Mouse (Mus musculus): ENCODE results near the gene BC035044.
A peak's percentile ranks its signal among the peaks of the same experiment; 100 is the strongest.
"Not testable (repeated sequence)": the region's sequence is repeated elsewhere in the genome, so short reads cannot be mapped to it uniquely, and the experiment has no call there.

Gene BC035044

GRCm38 (mm10) chr6:128833046-128833445 is 57.9 kb downstream of the BC035044 start:
- no peak for DNase-seq (ENCODE audit: low read depth)

- DNase-seq (ENCODE audit: low read depth) = no peak
Measured at GRCm38 (mm10) chr6:128829837-128830236, 61.1 kb downstream of the BC035044 start.

- no peak for DNase-seq (ENCODE audit: low read depth)
Measured at GRCm38 (mm10) chr6:128826781-128827180, 64.1 kb downstream of the BC035044 start.

- DNase-seq (ENCODE audit: low read depth) = no peak
Measured at GRCm38 (mm10) chr6:128826132-128826531, 64.8 kb downstream of the BC035044 start, which contains the start of the genes Gm44511 and Klrb1b. Gene Gm44511 (minus strand): TSS chr6:128826315. Gene Klrb1b (minus strand): TSS chr6:128826331.

GRCm38 (mm10) chr6:128818083-128818802 is 72.7 kb downstream of the BC035044 start:
- no peak for DNase-seq (ENCODE audit: low read depth)

- peak; percentile 66 for DNase-seq (ENCODE audit: low read depth)
Measured at GRCm38 (mm10) chr6:128808532-128808931, 82.4 kb downstream of the BC035044 start.

GRCm38 (mm10) chr6:128807021-128807420 is 83.9 kb downstream of the BC035044 start:
- DNase-seq (ENCODE audit: low read depth) = peak; percentile 34

- DNase-seq (ENCODE audit: low read depth) = not testable (repeated sequence)
Measured at GRCm38 (mm10) chr6:128804823-128805640, 85.9 kb downstream of the BC035044 start.

- peak; percentile 96 for DNase-seq (ENCODE audit: low read depth)
Measured at GRCm38 (mm10) chr6:128802999-128803857, 87.7 kb downstream of the BC035044 start.

- DNase-seq (ENCODE audit: low read depth) = peak; percentile 53
Measured at GRCm38 (mm10) chr6:128802557-128802956, 88.4 kb downstream of the BC035044 start.

GRCm38 (mm10) chr6:128800696-128801095 is 90.2 kb downstream of the BC035044 start:
- DNase-seq (ENCODE audit: low read depth) = peak; percentile 0

GRCm38 (mm10) chr6:128799896-128800270 is 91.0 kb downstream of the BC035044 start:
- peak; percentile 2 for DNase-seq (ENCODE audit: low read depth)

- peak; percentile 77 for DNase-seq (ENCODE audit: low read depth)
Measured at GRCm38 (mm10) chr6:128799144-128799895, 91.6 kb downstream of the BC035044 start.
